Mouse (Mus musculus): ENCODE measurements at regions not wholly inside any gene's neighbourhood (a gene's known extent, or its start where the extent isn't known, plus 50 kb on each side); places are given as distances from the start of the nearest gene placed in this dataset.

- no peak for DNase-seq (ENCODE audit: low spot score)
Observed at GRCm38 (mm10) chr14:25064190-25064947, 394.6 kb upstream of the Zmiz1 start.

GRCm38 (mm10) chr14:25067435-25067834 is 391.6 kb upstream of the Zmiz1 start:
- DNase-seq (ENCODE audit: low spot score): no peak

GRCm38 (mm10) chr14:25068430-25068829 is 390.6 kb upstream of the Zmiz1 start:
- DNase-seq (ENCODE audit: low spot score): no peak

GRCm38 (mm10) chr14:25073143-25073542 is 385.8 kb upstream of the Zmiz1 start:
- peak; percentile 44 for DNase-seq (ENCODE audit: low spot score)

GRCm38 (mm10) chr14:25074022-25074800 is 384.8 kb upstream of the Zmiz1 start:
- no peak for DNase-seq (ENCODE audit: low spot score)

GRCm38 (mm10) chr14:25074891-25075290 is 384.1 kb upstream of the Zmiz1 start:
- no peak for DNase-seq (ENCODE audit: low spot score)

GRCm38 (mm10) chr14:25080431-25080830 is 378.6 kb upstream of the Zmiz1 start:
- DNase-seq (ENCODE audit: low spot score): peak; percentile 58

- no peak for DNase-seq (ENCODE audit: low spot score)
Observed at GRCm38 (mm10) chr14:25083847-25084246, 375.1 kb upstream of the Zmiz1 start.

- no peak for DNase-seq (ENCODE audit: low spot score)
Observed at GRCm38 (mm10) chr14:25096786-25097185, 362.2 kb upstream of the Zmiz1 start.

- DNase-seq (ENCODE audit: low spot score): no peak
Observed at GRCm38 (mm10) chr14:25105391-25105790, 353.6 kb upstream of the Zmiz1 start.

- DNase-seq (ENCODE audit: low spot score): no peak
Observed at GRCm38 (mm10) chr14:25106451-25106850, 352.5 kb upstream of the Zmiz1 start.

GRCm38 (mm10) chr14:25108101-25108652 is 350.8 kb upstream of the Zmiz1 start:
- peak; percentile 73 for DNase-seq (ENCODE audit: low spot score)

GRCm38 (mm10) chr14:25108701-25109290 is 350.2 kb upstream of the Zmiz1 start:
- DNase-seq (ENCODE audit: low spot score): peak; percentile 96

- DNase-seq (ENCODE audit: low spot score): peak; percentile 29
Observed at GRCm38 (mm10) chr14:25109691-25110090, 349.3 kb upstream of the Zmiz1 start.

GRCm38 (mm10) chr14:25112832-25113231 is 346.2 kb upstream of the Zmiz1 start:
- no peak for DNase-seq (ENCODE audit: low spot score)

- no peak for DNase-seq (ENCODE audit: low spot score)
Observed at GRCm38 (mm10) chr14:25113326-25113725, 345.7 kb upstream of the Zmiz1 start.

- DNase-seq (ENCODE audit: low spot score): peak; percentile 80
Observed at GRCm38 (mm10) chr14:25116424-25116823, 342.6 kb upstream of the Zmiz1 start.

GRCm38 (mm10) chr14:25119999-25120398 is 339.0 kb upstream of the Zmiz1 start:
- peak; percentile 26 for DNase-seq (ENCODE audit: low spot score)

- no peak for DNase-seq (ENCODE audit: low spot score)
Observed at GRCm38 (mm10) chr14:25120506-25120905, 338.5 kb upstream of the Zmiz1 start.

- no peak for DNase-seq (ENCODE audit: low spot score)
Observed at GRCm38 (mm10) chr14:25122971-25123535, 335.9 kb upstream of the Zmiz1 start.

- DNase-seq (ENCODE audit: low spot score): peak; percentile 32
Observed at GRCm38 (mm10) chr14:25123541-25124337, 335.2 kb upstream of the Zmiz1 start.
